8 mouse cellular contexts compared by ENCODE assay signal in genomic region chr11:119227591-119227990, GRCm38 (mm10). TPM values are rescaled to one million over a fixed set of nuclear protein-coding genes. Genes with fewer than 3 reads are reported as not detected.
DNase-seq lines count a peak whose midpoint lies in the region; ATAC-seq and TF ChIP-seq lines count a peak whose summit lies in the region.

No protein-coding gene starts in this region.

- peak overlapping the region; percentile 100 for H3K4me2 ChIP-seq in lung, embryonic 14.5 days
- H3K4me2 ChIP-seq in forebrain, embryonic 12.5 days: peak overlapping the region; percentile 90
- peak overlapping the region; percentile 98 for H3K4me2 ChIP-seq in limb, embryonic 11.5 days (ENCODE audit: low read depth, severe bottlenecking)
- H3K4me2 ChIP-seq in neural tube, embryonic 15.5 days: peak overlapping the region; percentile 99

- peak overlapping the region; percentile 78 for H3K4me3 ChIP-seq in lung, embryonic 14.5 days (ENCODE audit: low read depth, low read length)
- H3K4me3 ChIP-seq in forebrain, embryonic 12.5 days (replicated peaks): peak overlapping the region; percentile 80
- H3K4me3 ChIP-seq in limb, embryonic 11.5 days (ENCODE audit: low read depth, low read length): peak overlapping the region; percentile 72
- H3K4me3 ChIP-seq in neural tube, embryonic 15.5 days (replicated peaks): peak overlapping the region; percentile 81

- H3K9ac ChIP-seq in lung, embryonic 14.5 days: peak overlapping the region; percentile 80
- peak overlapping the region; percentile 90 for H3K9ac ChIP-seq in forebrain, embryonic 12.5 days
- H3K9ac ChIP-seq in limb, embryonic 11.5 days (ENCODE audit: low read length): peak overlapping the region; percentile 74
- H3K9ac ChIP-seq in neural tube, embryonic 15.5 days (replicated peaks): peak overlapping the region; percentile 88

- H3K4me1 ChIP-seq in lung, embryonic 14.5 days (ENCODE audit: insufficient read depth): peaks cover 34% of the 10 kb centered on the region
- peaks cover 66% of the 10 kb centered on the region for H3K4me1 ChIP-seq in forebrain, embryonic 12.5 days
- peaks cover 4% of the 10 kb centered on the region; the same call in 1 of the 2 replicates for H3K4me1 ChIP-seq in limb, embryonic 11.5 days (ENCODE audit: control insufficient read depth, insufficient read depth, low read length)
- peaks cover 76% of the 10 kb centered on the region for H3K4me1 ChIP-seq in neural tube, embryonic 15.5 days

- no peak for TF ChIP-seq CTCF in lung, embryonic 14.5 days (IDR thresholded peaks at IDR 0.05; ENCODE audit: low read depth)

- ATAC-seq in lung, embryonic 14.5 days (ENCODE audit: insufficient read depth): no peak
- ATAC-seq in forebrain, embryonic 12.5 days (ENCODE audit: low FRiP score): no peak
- no peak for ATAC-seq in limb, embryonic 11.5 days (ENCODE audit: insufficient number of reproducible peaks, low FRiP score, low TSS enrichment, low read depth)
- ATAC-seq in neural tube, embryonic 15.5 days (ENCODE audit: low FRiP score): no peak

- no peak for DNase-seq in lung, embryonic 14.5 days
- DNase-seq in lung, postnatal 4 days: no peak
- DNase-seq in limb, embryonic 11.5 days (ENCODE audit: low spot score): no peak
- DNase-seq in spleen, postnatal 4 days (ENCODE audit: low spot score in 2 of 2): no peak
- no peak for DNase-seq in embryo, embryonic 9.5 days (ENCODE audit: extremely low spot score)
- no peak for DNase-seq in right cerebral cortex, postnatal 10 days (ENCODE audit: low spot score in 2 of 2)

- H3K9me3 ChIP-seq in lung, embryonic 14.5 days (ENCODE audit: low read depth, low read length): no peaks in the 10 kb centered on the region
- H3K9me3 ChIP-seq in forebrain, embryonic 12.5 days: no peaks in the 10 kb centered on the region
- no peaks in the 10 kb centered on the region for H3K9me3 ChIP-seq in limb, embryonic 11.5 days (ENCODE audit: control insufficient read depth, low read length)
- no peaks in the 10 kb centered on the region for H3K9me3 ChIP-seq in neural tube, embryonic 15.5 days (replicated peaks)

- H3K36me3 ChIP-seq in lung, embryonic 14.5 days (ENCODE audit: insufficient read depth): no peaks in the 10 kb centered on the region
- peaks cover 13% of the 10 kb centered on the region; the same call in 1 of the 2 replicates for H3K36me3 ChIP-seq in forebrain, embryonic 12.5 days (replicated peaks)
- H3K36me3 ChIP-seq in limb, embryonic 11.5 days (ENCODE audit: control insufficient read depth, insufficient read depth, low read length): no peaks in the 10 kb centered on the region
- H3K36me3 ChIP-seq in neural tube, embryonic 15.5 days: no peaks in the 10 kb centered on the region

- under 1% methylated on average over 12 of the region's 12 CpGs for WGBS in lung, embryonic 14.5 days
- WGBS in forebrain, embryonic 12.5 days: 3% methylated on average over 12 of the region's 12 CpGs
- WGBS in limb, embryonic 11.5 days: 9% methylated on average over 12 of the region's 12 CpGs
- 1% methylated on average over 12 of the region's 12 CpGs for WGBS in neural tube, embryonic 15.5 days

- H3K27me3 ChIP-seq in lung, embryonic 14.5 days (ENCODE audit: insufficient read depth, low read length): no peaks in the 10 kb centered on the region
- peaks cover 3% of the 10 kb centered on the region; the same call in 1 of the 2 replicates for H3K27me3 ChIP-seq in forebrain, embryonic 12.5 days
- no peaks in the 10 kb centered on the region for H3K27me3 ChIP-seq in limb, embryonic 11.5 days (ENCODE audit: control insufficient read depth, insufficient read depth, low read length)
- no peaks in the 10 kb centered on the region for H3K27me3 ChIP-seq in neural tube, embryonic 15.5 days (replicated peaks)

- 0 out of 2 replicates have a peak overlapping the region, but pooled peaks have one; percentile 46 for H3K27ac ChIP-seq in lung, embryonic 14.5 days (ENCODE audit: low read depth)
- no peak overlapping the region; the same call in 1 of the 2 replicates for H3K27ac ChIP-seq in forebrain, embryonic 12.5 days
- 0 out of 2 replicates have a peak overlapping the region, but pooled peaks have one; percentile 55 for H3K27ac ChIP-seq in limb, embryonic 11.5 days (replicated peaks; ENCODE audit: low read depth, low read length)
- H3K27ac ChIP-seq in neural tube, embryonic 15.5 days (replicated peaks): peak overlapping the region; percentile 86

RNA-seq across cellular contexts. Expression of gene Tbc1d16, which starts 0.7 kb away (rescaled TPM):
- 17.1 and 17.5 TPM in 2 replicates for polyA plus RNA-seq in lung, embryonic 14.5 days (2014; fragmentation: Nextera tagmentation; extraction: Ambion mirVana)
- 28.0 and 28.1 TPM in 2 replicates for polyA plus RNA-seq in forebrain, embryonic 12.5 days (2016; fragmentation: Nextera tagmentation; extraction: Ambion mirVana)
- 10.8 TPM in 2 replicates for polyA plus RNA-seq in limb, embryonic 11.5 days (2014; fragmentation: Nextera tagmentation; extraction: Ambion mirVana)
- 43.9 and 47.4 TPM in 2 replicates for polyA plus RNA-seq in neural tube, embryonic 15.5 days (2015; fragmentation: Nextera tagmentation; extraction: Ambion mirVana)

RNA-seq across cellular contexts. Expression of gene Ccdc40, which starts 0.8 kb away (rescaled TPM):
- 1.7 and 1.9 TPM in 2 replicates for polyA plus RNA-seq in lung, embryonic 14.5 days (2014; fragmentation: Nextera tagmentation; extraction: Ambion mirVana)
- polyA plus RNA-seq in forebrain, embryonic 12.5 days (2016; fragmentation: Nextera tagmentation; extraction: Ambion mirVana): 20.7 TPM in 2 replicates
- 8.9 and 10.8 TPM in 2 replicates for polyA plus RNA-seq in limb, embryonic 11.5 days (2014; fragmentation: Nextera tagmentation; extraction: Ambion mirVana)
- polyA plus RNA-seq in neural tube, embryonic 15.5 days (2015; fragmentation: Nextera tagmentation; extraction: Ambion mirVana): 12.6 and 13.2 TPM in 2 replicates

RNA-seq across cellular contexts. Expression of gene Gaa, which starts 40.1 kb away (rescaled TPM):
- 56.0 and 58.8 TPM in 2 replicates for polyA plus RNA-seq in lung, embryonic 14.5 days (2014; fragmentation: Nextera tagmentation; extraction: Ambion mirVana)
- polyA plus RNA-seq in forebrain, embryonic 12.5 days (2016; fragmentation: Nextera tagmentation; extraction: Ambion mirVana): 31.6 and 33.3 TPM in 2 replicates
- 16.5 and 17.9 TPM in 2 replicates for polyA plus RNA-seq in limb, embryonic 11.5 days (2014; fragmentation: Nextera tagmentation; extraction: Ambion mirVana)
- polyA plus RNA-seq in neural tube, embryonic 15.5 days (2015; fragmentation: Nextera tagmentation; extraction: Ambion mirVana): 102 and 105 TPM in 2 replicates
